Mouse (Mus musculus) forebrain, embryonic 13.5 days (tissue): Measurements from ENCODE around the gene Gm5447. TPM values are rescaled to one million over a fixed set of nuclear protein-coding genes. Genes with fewer than 3 reads are reported as not detected.

Experiments used
- ATAC-seq: fragments of 200-750 bp; cut with Nextera tagmentation; 2 replicates; pipeline ENCODE4 v1.8.0; 2017
- H3K27ac ChIP-seq: fragments of 300-500 bp; sonication (generic); 2 replicates; pipeline ENCODE4 v1.5.1; 2015; ENCODE audit warnings: inconsistent platforms, mild to moderate bottlenecking, moderate library complexity
- H3K27me3 ChIP-seq: fragments of 300-500 bp; sonication (generic); 2 replicates; pipeline ENCODE4 v1.6.1; 2015; ENCODE audit warnings: mild to moderate bottlenecking, inconsistent platforms
- H3K36me3 ChIP-seq: fragments of 300-500 bp; sonication (generic); 2 replicates; pipeline ENCODE4 v1.6.1; 2015; ENCODE audit warnings: mild to moderate bottlenecking, inconsistent platforms; ENCODE audit not compliant: poor library complexity, severe bottlenecking
- H3K4me1 ChIP-seq: fragments of 300-500 bp; sonication (generic); 2 replicates; pipeline ENCODE4 v1.6.1; 2015; ENCODE audit warnings: inconsistent platforms
- H3K4me2 ChIP-seq: fragments of 300-500 bp; sonication (generic); 2 replicates; pipeline ENCODE4 v1.6.1; 2015; ENCODE audit warnings: inconsistent platforms, mild to moderate bottlenecking, moderate library complexity
- H3K4me3 ChIP-seq: fragments of 300-500 bp; sonication (generic); 2 replicates; pipeline ENCODE4 v1.5.1; 2015; ENCODE audit warnings: mild to moderate bottlenecking, inconsistent platforms
- H3K9ac ChIP-seq: fragments of 300-500 bp; sonication (generic); 2 replicates; pipeline ENCODE4 v1.6.1; 2015; ENCODE audit warnings: mild to moderate bottlenecking, inconsistent platforms
- H3K9me3 ChIP-seq: fragments of 300-500 bp; sonication (generic); replicated peaks from 2 replicates; pipeline ENCODE4 v1.6.1; 2016; ENCODE audit warnings: inconsistent platforms
- WGBS: fragments of 180-500 bp; shearing (Covaris S2); methylation state at CpG from one replicate; pipeline ENCODE4 v1.1.7; 2015; 5-methylcytosine and 5-hydroxymethylcytosine counted together
- polyA plus RNA-seq: library from polyadenylated mRNA; unstranded; fragments of >200 nt; fragmentation: Nextera tagmentation; extraction: Ambion mirVana; gene quantifications from 2 replicates; pipeline ENCODE4 v1.2.1, GENCODE M21; 2015

The Gm5447 gene
- 0.12 TPM in 1 of 2 replicates, not detected in the other for polyA plus RNA-seq

- Histone ChIP-seq H3K36me3 (no peaks in the 10 kb centered on the region), H3K27me3 (no peaks in the 10 kb centered on the region), H3K4me2 (peak within 1 kb of the TSS; percentile 67), H3K4me1 (peaks cover 14% of the 10 kb centered on the region; the same call in 1 of the 2 replicates), H3K27ac (peak within 1 kb of the TSS; percentile 88), H3K4me3 (peak within 1 kb of the TSS; percentile 90), H3K9ac (peak within 1 kb of the TSS; percentile 92), H3K9me3 (no peaks in the 10 kb centered on the region)
- ATAC-seq = peak; percentile 99
- WGBS = under 1% methylated on average over 52 of the region's 54 CpGs
Measured at GRCm38 (mm10) chr13:30973501-30974246, at the start of gene Gm5447, which contains the start of gene Exoc2. Gene Gm5447 (plus strand): TSS chr13:30974204. Gene Exoc2 (minus strand): TSS chr13:30974093.

GRCm38 (mm10) chr13:30924269-30924668 lies 49.7 kb upstream of the Gm5447 start:
- Histone ChIP-seq H3K36me3 (peaks cover 25% of the 10 kb centered on the region), H3K4me1 (no peaks in the 10 kb centered on the region), H3K4me2 (no peak overlapping the region), H3K27me3 (no peaks in the 10 kb centered on the region), H3K9ac (no peak overlapping the region), H3K27ac (no peak overlapping the region), H3K4me3 (no peak overlapping the region), H3K9me3 (no peaks in the 10 kb centered on the region)
- ATAC-seq = no peak
- 91% methylated on average over 6 of the region's 6 CpGs for WGBS

GRCm38 (mm10) chr13:30929119-30929518 lies 44.9 kb upstream of the Gm5447 start:
- H3K36me3 ChIP-seq = peaks cover 17% of the 10 kb centered on the region
- 86% methylated on average over 2 of the region's 2 CpGs for WGBS
- no peaks in the 10 kb centered on the region for H3K4me1 ChIP-seq
- no peak overlapping the region for H3K27ac ChIP-seq
- H3K9me3 ChIP-seq = no peaks in the 10 kb centered on the region
- H3K9ac ChIP-seq = no peak overlapping the region
- no peaks in the 10 kb centered on the region for H3K27me3 ChIP-seq
- H3K4me3 ChIP-seq = no peak overlapping the region
- H3K4me2 ChIP-seq = no peak overlapping the region
- no peak for ATAC-seq

GRCm38 (mm10) chr13:30931613-30932012 lies 42.4 kb upstream of the Gm5447 start:
- no peak overlapping the region for H3K4me2 ChIP-seq
- no peaks in the 10 kb centered on the region for H3K27me3 ChIP-seq
- no peak overlapping the region for H3K4me3 ChIP-seq
- H3K9me3 ChIP-seq = no peaks in the 10 kb centered on the region
- H3K4me1 ChIP-seq = no peaks in the 10 kb centered on the region
- no peak overlapping the region for H3K27ac ChIP-seq
- 84% methylated on average over 4 of the region's 4 CpGs for whole genome bisulfite sequencing
- H3K9ac ChIP-seq = no peak overlapping the region
- ATAC-seq = no peak
- peaks cover 11% of the 10 kb centered on the region; the same call in 1 of the 2 replicates for H3K36me3 ChIP-seq

- no peak for ATAC-seq
- 79% methylated on average over 6 of the region's 6 CpGs for WGBS
- Histone ChIP-seq H3K9ac (no peak overlapping the region), H3K9me3 (no peaks in the 10 kb centered on the region), H3K27ac (no peak overlapping the region), H3K4me1 (no peaks in the 10 kb centered on the region), H3K4me3 (no peak overlapping the region), H3K4me2 (no peak overlapping the region), H3K36me3 (peaks cover 13% of the 10 kb centered on the region; the same call in 1 of the 2 replicates), H3K27me3 (no peaks in the 10 kb centered on the region)
Measured at GRCm38 (mm10) chr13:30932972-30933371, 41.0 kb upstream of the Gm5447 start.

- Histone ChIP-seq H3K4me2 (no peak overlapping the region), H3K36me3 (peaks cover 6% of the 10 kb centered on the region; the same call in 1 of the 2 replicates), H3K27ac (no peak overlapping the region), H3K9me3 (no peaks in the 10 kb centered on the region), H3K27me3 (no peaks in the 10 kb centered on the region), H3K4me3 (no peak overlapping the region), H3K4me1 (no peaks in the 10 kb centered on the region), H3K9ac (no peak overlapping the region)
- ATAC-seq = no peak
Measured at GRCm38 (mm10) chr13:30945788-30946187, 28.2 kb upstream of the Gm5447 start.

GRCm38 (mm10) chr13:30947129-30947528 lies 26.9 kb upstream of the Gm5447 start:
- Histone ChIP-seq H3K9ac (no peak overlapping the region), H3K4me2 (no peak overlapping the region), H3K27me3 (no peaks in the 10 kb centered on the region), H3K27ac (no peak overlapping the region), H3K4me1 (no peaks in the 10 kb centered on the region), H3K4me3 (no peak overlapping the region), H3K9me3 (no peaks in the 10 kb centered on the region), H3K36me3 (peaks cover 6% of the 10 kb centered on the region; the same call in 1 of the 2 replicates)
- WGBS = 93% methylated on average over 15 of the region's 15 CpGs
- ATAC-seq = no peak

GRCm38 (mm10) chr13:30947540-30947939 lies 26.5 kb upstream of the Gm5447 start, which contains the start of gene Hus1b:
Gene Hus1b (minus strand): TSS chr13:30947759.
- WGBS = 92% methylated on average over 11 of the region's 11 CpGs
- H3K27ac ChIP-seq = no peak within 1 kb of the TSS
- no peak within 1 kb of the TSS for H3K4me3 ChIP-seq
- H3K9ac ChIP-seq = no peak within 1 kb of the TSS
- ATAC-seq = no peak
- H3K9me3 ChIP-seq = no peaks in the 10 kb centered on the region
- H3K27me3 ChIP-seq = no peaks in the 10 kb centered on the region
- H3K36me3 ChIP-seq = peaks cover 6% of the 10 kb centered on the region; the same call in 1 of the 2 replicates
- no peaks in the 10 kb centered on the region for H3K4me1 ChIP-seq
- no peak within 1 kb of the TSS for H3K4me2 ChIP-seq

- no peak overlapping the region for H3K4me3 ChIP-seq
- no peak overlapping the region for H3K27ac ChIP-seq
- H3K9me3 ChIP-seq = no peaks in the 10 kb centered on the region
- no peaks in the 10 kb centered on the region for H3K4me1 ChIP-seq
- no peaks in the 10 kb centered on the region for H3K27me3 ChIP-seq
- 95% methylated on average over 9 of the region's 9 CpGs for WGBS
- ATAC-seq = no peak
- H3K36me3 ChIP-seq = peaks cover 6% of the 10 kb centered on the region; the same call in 1 of the 2 replicates
- H3K9ac ChIP-seq = no peak overlapping the region
- no peak overlapping the region for H3K4me2 ChIP-seq
Measured at GRCm38 (mm10) chr13:30949181-30949580, 24.8 kb upstream of the Gm5447 start.

GRCm38 (mm10) chr13:30952044-30952443 lies 22.0 kb upstream of the Gm5447 start:
- Histone ChIP-seq H3K27me3 (no peaks in the 10 kb centered on the region), H3K36me3 (peaks cover 4% of the 10 kb centered on the region; the same call in 1 of the 2 replicates), H3K9me3 (no peaks in the 10 kb centered on the region), H3K4me1 (no peaks in the 10 kb centered on the region), H3K4me2 (no peak overlapping the region), H3K9ac (no peak overlapping the region), H3K4me3 (no peak overlapping the region), H3K27ac (no peak overlapping the region)
- no peak for ATAC-seq
- 89% methylated on average over 2 of the region's 2 CpGs for WGBS

GRCm38 (mm10) chr13:30953580-30953979 lies 20.4 kb upstream of the Gm5447 start:
- H3K27ac ChIP-seq = no peak overlapping the region
- H3K4me1 ChIP-seq = no peaks in the 10 kb centered on the region
- no peak overlapping the region for H3K4me3 ChIP-seq
- WGBS = 86% methylated on average over 1 of the region's 1 CpGs
- H3K27me3 ChIP-seq = no peaks in the 10 kb centered on the region
- no peak for ATAC-seq
- no peak overlapping the region for H3K4me2 ChIP-seq
- no peak overlapping the region for H3K9ac ChIP-seq
- no peaks in the 10 kb centered on the region for H3K9me3 ChIP-seq
- H3K36me3 ChIP-seq = no peaks in the 10 kb centered on the region

GRCm38 (mm10) chr13:30960714-30961113 lies 13.3 kb upstream of the Gm5447 start:
- H3K4me3 ChIP-seq = no peak overlapping the region
- no peak for ATAC-seq
- H3K4me1 ChIP-seq = 0 out of 2 replicates have a peak, but pooled peaks cover 5% of the 10 kb centered on the region
- H3K27me3 ChIP-seq = no peaks in the 10 kb centered on the region
- no peak overlapping the region for H3K4me2 ChIP-seq
- H3K27ac ChIP-seq = no peak overlapping the region
- no peaks in the 10 kb centered on the region for H3K36me3 ChIP-seq
- whole genome bisulfite sequencing = 93% methylated on average over 2 of the region's 2 CpGs
- no peak overlapping the region for H3K9ac ChIP-seq
- no peaks in the 10 kb centered on the region for H3K9me3 ChIP-seq
